ENCODE assay signal across 8 mouse cellular contexts in the genomic region with DNA sequence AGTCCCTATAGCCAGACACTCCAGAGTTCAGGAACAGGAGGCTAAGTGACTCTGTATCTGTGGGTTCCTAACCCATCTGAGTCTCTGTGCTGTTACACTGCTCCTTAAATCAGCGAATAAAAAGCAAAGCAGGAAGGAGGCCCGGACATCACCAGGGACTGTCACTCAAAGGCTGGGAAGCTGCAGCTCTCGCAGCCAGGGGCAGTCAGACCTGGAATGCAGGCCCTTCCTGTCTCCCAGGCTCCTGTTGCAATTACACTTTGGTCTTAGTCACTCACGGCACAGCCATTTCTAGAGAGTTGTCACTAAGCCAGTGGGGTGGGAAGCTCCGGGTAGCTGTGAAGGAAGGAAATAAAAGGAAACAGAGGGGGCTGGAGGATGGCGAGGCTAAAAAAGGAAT. TPM values are rescaled to one million over a fixed set of nuclear protein-coding genes. Genes with fewer than 3 reads are reported as not detected.
A peak's percentile ranks its signal among the peaks of the same experiment; 100 is the strongest.
DNase-seq lines count a peak whose midpoint lies in the region; ATAC-seq and TF ChIP-seq lines count a peak whose summit lies in the region.

No protein-coding gene starts in this region.

- H3K9ac ChIP-seq in intestine, embryonic 15.5 days = no peak overlapping the region
- peak overlapping the region; percentile 53 for H3K9ac ChIP-seq in stomach, embryonic 16.5 days (ENCODE audit: low read length)

- H3K27me3 ChIP-seq in intestine, embryonic 15.5 days (replicated peaks) = no peaks in the 10 kb centered on the region
- H3K27me3 ChIP-seq in stomach, embryonic 16.5 days (ENCODE audit: control insufficient read depth, insufficient read depth, low read length) = no peaks in the 10 kb centered on the region

- peak; percentile 26 for DNase-seq in kidney, adult 9 months
- no peak for DNase-seq in kidney, adult 18-20 months
- DNase-seq in brain, embryonic 14.5 days (ENCODE audit: low read depth) = peak; percentile 53
- DNase-seq in gastrocnemius, postnatal 25 days = peak; percentile 64
- DNase-seq in lung, postnatal 14 days = peak; percentile 53

- no peak overlapping the region for H3K4me3 ChIP-seq in intestine, embryonic 15.5 days (replicated peaks)
- no peak overlapping the region for H3K4me3 ChIP-seq in stomach, embryonic 16.5 days (replicated peaks; ENCODE audit: low read length)

- ATAC-seq in intestine, embryonic 15.5 days = 0 out of 2 replicates have a peak, but pooled peaks have one; percentile 35
- ATAC-seq in stomach, embryonic 16.5 days (ENCODE audit: insufficient read depth, low FRiP score) = peak; percentile 63
- no peak for ATAC-seq in erythroid progenitor cell, adult 5-6 weeks (replicated peaks; ENCODE audit: low FRiP score, poor library complexity, severe bottlenecking)

- 22% methylated on average over 6 of the region's 6 CpGs for WGBS in intestine, embryonic 15.5 days
- WGBS in stomach, embryonic 16.5 days = 10% methylated on average over 6 of the region's 6 CpGs

- H3K4me1 ChIP-seq in intestine, embryonic 15.5 days (replicated peaks) = peaks cover 24% of the 10 kb centered on the region
- peaks cover 51% of the 10 kb centered on the region for H3K4me1 ChIP-seq in stomach, embryonic 16.5 days (ENCODE audit: control insufficient read depth, insufficient read depth, low read length)

- no peak for TF ChIP-seq POLR2A in brain, embryonic 14.5 days (IDR thresholded peaks at IDR 0.05; ENCODE audit: borderline replicate concordance, extremely low read depth, insufficient read depth, insufficient read length, poor library complexity, severe bottlenecking)

- peak overlapping the region; percentile 48 for H3K27ac ChIP-seq in intestine, embryonic 15.5 days
- H3K27ac ChIP-seq in stomach, embryonic 16.5 days (ENCODE audit: low read length) = peak overlapping the region; percentile 71

- no peak overlapping the region for H3K4me2 ChIP-seq in intestine, embryonic 15.5 days (replicated peaks)
- H3K4me2 ChIP-seq in stomach, embryonic 16.5 days (ENCODE audit: low read depth, low read length) = no peak overlapping the region

- TF ChIP-seq CTCF in brain, embryonic 14.5 days (IDR thresholded peaks at IDR 0.05; ENCODE audit: borderline replicate concordance, extremely low read depth, insufficient read depth, insufficient read length) = no peak

- no peaks in the 10 kb centered on the region for H3K9me3 ChIP-seq in intestine, embryonic 15.5 days
- no peaks in the 10 kb centered on the region for H3K9me3 ChIP-seq in stomach, embryonic 16.5 days (replicated peaks; ENCODE audit: control insufficient read depth, low read length)

- no peaks in the 10 kb centered on the region for H3K36me3 ChIP-seq in intestine, embryonic 15.5 days
- H3K36me3 ChIP-seq in stomach, embryonic 16.5 days (ENCODE audit: control insufficient read depth, insufficient read depth, low read length) = no peaks in the 10 kb centered on the region

RNA-seq across cellular contexts. Expression of a gene that starts 33.2 kb away (rescaled TPM):
- 25.2 and 33.3 TPM in 2 replicates for polyA plus RNA-seq in brain, embryonic 14.5 days (2012; rRNA removed)
- 1 to 10 TPM; 8.4 to 9.4 TPM for total RNA-seq in gastrocnemius, postnatal 25 days (2021)
- polyA plus RNA-seq in intestine, embryonic 15.5 days (2015; fragmentation: Nextera tagmentation; extraction: Ambion mirVana) = 19.1 and 22.2 TPM in 2 replicates
- 30.9 and 35.5 TPM in 2 replicates for polyA plus RNA-seq in stomach, embryonic 16.5 days (2015; fragmentation: Nextera tagmentation; extraction: Ambion mirVana)
- 6.5 and 9.6 TPM in 2 replicates for total RNA-seq in erythroid progenitor cell, adult 5-6 weeks (2015; ENCODE audit: low replicate concordance)
- total RNA-seq in erythroid progenitor cell, adult 5-6 weeks (2017; ENCODE audit: low replicate concordance) = 12.2 and 13.4 TPM in 2 replicates
